Mouse (Mus musculus): ENCODE measurements around the gene Aamp. TPM values are rescaled to one million over a fixed set of nuclear protein-coding genes. Genes with fewer than 3 reads are reported as not detected.

The Aamp gene
- polyA plus RNA-seq, 1 experiment from 2014 or later, result 97.5 TPM

DNA sequence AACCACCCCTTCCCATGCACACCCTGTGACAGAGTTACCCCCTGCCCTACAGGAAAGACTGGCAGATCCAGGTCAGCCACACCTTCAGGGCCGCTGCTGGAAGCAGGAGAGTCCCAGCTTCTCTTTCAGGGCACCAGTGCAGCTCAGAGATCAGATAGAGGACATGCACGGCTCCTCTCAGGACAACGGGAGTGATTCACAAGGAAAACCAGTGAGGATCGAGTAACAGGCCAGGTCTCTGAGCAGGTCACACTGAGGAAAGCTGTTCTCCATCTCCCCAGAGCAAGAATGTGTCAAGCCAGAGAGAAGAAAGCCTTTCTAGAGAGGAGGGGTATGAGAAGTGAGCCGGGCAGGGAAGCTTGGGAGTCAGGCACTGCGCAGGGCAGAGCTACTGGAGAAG lies 11.9 kb upstream of the Aamp start:
- peak overlapping the region; percentile 64 for H3K4me3 ChIP-seq (ENCODE audit: low read depth, low read length)
- H3K9me3 ChIP-seq (replicated peaks; ENCODE audit: control insufficient read depth, low read length), result no peaks in the 10 kb centered on the region
- peak overlapping the region; percentile 75 for H3K9ac ChIP-seq (ENCODE audit: low read depth, low read length)
- ATAC-seq (ENCODE audit: low read depth), result no peak
- peaks cover 57% of the 10 kb centered on the region for H3K4me1 ChIP-seq (ENCODE audit: control insufficient read depth, low read depth, low read length)
- peaks cover 4% of the 10 kb centered on the region for H3K36me3 ChIP-seq (ENCODE audit: control insufficient read depth, insufficient read depth)
- H3K27ac ChIP-seq (ENCODE audit: low read length), result peak overlapping the region; percentile 99
- 60% methylated on average over 6 of the region's 6 CpGs for WGBS (ENCODE audit: insufficient replicate concordance)
- no peaks in the 10 kb centered on the region for H3K27me3 ChIP-seq (ENCODE audit: control insufficient read depth, insufficient read depth, low read depth, low read length)
- peak overlapping the region; percentile 81 for H3K4me2 ChIP-seq (ENCODE audit: low read depth, low read length)

DNA sequence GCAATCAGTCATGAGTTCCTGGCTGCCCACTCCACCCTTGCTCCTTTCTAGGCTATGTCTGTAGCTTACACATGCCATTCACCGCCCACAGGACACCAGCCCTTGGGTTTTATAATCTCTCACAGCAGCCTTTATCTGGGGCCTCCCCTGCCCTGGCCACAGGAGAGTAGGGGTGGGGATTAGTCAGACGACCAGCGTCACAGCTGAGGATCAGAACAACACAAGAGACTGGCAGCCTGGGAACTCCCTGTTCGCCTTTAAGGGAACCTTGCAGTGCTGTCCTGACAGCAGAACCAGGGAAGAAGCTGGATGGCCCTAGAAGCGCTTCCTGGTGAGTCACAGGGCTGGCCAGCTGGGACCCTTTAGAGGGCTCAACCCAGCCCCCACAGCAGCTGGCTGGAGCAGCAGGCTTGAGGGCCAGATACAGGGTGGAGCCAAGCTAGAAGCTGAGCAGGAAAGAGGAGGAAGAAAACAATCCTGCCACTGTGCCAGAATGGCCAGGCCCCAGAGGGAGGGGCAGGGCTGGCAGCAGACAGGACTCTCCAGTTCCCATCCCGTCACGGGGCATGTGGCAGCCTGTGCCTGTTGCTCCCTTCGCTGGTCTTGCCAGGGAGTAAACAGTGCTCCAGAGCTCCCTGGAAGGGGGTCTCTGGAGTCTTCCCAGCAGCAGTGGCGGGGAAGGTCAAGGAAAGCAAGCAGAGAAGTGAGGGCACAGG lies 11.1 kb upstream of the Aamp start:
- H3K27ac ChIP-seq (ENCODE audit: low read length), result peak overlapping the region; percentile 99
- H3K36me3 ChIP-seq (ENCODE audit: control insufficient read depth, insufficient read depth), result peaks cover 4% of the 10 kb centered on the region
- H3K4me1 ChIP-seq (ENCODE audit: control insufficient read depth, low read depth, low read length), result peaks cover 54% of the 10 kb centered on the region
- peak; percentile 94 for ATAC-seq (ENCODE audit: low read depth)
- H3K9ac ChIP-seq (ENCODE audit: low read depth, low read length), result peak overlapping the region; percentile 75
- peak overlapping the region; percentile 64 for H3K4me3 ChIP-seq (ENCODE audit: low read depth, low read length)
- no peaks in the 10 kb centered on the region for H3K9me3 ChIP-seq (replicated peaks; ENCODE audit: control insufficient read depth, low read length)
- H3K27me3 ChIP-seq (ENCODE audit: control insufficient read depth, insufficient read depth, low read depth, low read length), result no peaks in the 10 kb centered on the region
- H3K4me2 ChIP-seq (ENCODE audit: low read depth, low read length), result peak overlapping the region; percentile 81
- 21% methylated on average over 9 of the region's 9 CpGs for WGBS (ENCODE audit: insufficient replicate concordance)

DNA sequence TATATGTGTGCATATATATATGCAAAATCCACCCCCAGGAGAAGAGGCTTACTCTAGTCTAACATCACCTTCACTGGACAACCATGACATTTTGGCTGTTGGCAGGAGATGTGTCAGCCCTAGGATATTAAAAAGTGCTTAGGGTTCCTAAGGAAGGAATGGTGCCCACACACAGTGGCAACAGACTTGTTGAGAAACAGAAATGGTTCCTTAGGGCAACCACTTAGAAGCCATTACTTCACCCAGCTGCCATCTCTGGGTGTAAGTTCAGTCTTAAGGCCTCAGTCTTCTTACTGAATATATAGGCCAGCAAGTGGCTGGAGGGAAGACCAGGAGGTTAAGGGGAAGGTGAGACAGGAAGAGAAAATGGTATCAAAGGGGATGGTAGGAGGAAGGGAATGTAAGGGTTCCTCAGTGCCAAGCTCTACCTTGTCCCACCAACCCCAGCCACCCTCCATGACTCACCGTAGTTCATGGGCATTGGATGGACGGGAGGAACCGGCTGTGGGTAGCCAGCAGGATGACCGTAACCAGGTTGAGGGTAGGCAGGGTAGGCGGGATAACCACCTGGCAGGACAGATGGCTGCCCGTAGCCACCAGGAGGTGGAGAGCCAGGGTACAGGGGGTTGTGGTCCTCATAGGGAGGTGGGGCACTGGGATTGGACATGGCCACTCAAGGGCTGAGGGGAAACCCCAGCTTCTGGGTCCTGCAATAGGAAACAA lies 10.4 kb upstream of the Aamp start:
- peak overlapping the region; percentile 81 for H3K4me2 ChIP-seq (ENCODE audit: low read depth, low read length)
- peaks cover 50% of the 10 kb centered on the region for H3K4me1 ChIP-seq (ENCODE audit: control insufficient read depth, low read depth, low read length)
- H3K36me3 ChIP-seq (ENCODE audit: control insufficient read depth, insufficient read depth), result peaks cover 8% of the 10 kb centered on the region
- peak; percentile 1; the same call in 1 of the 2 replicates for ATAC-seq (ENCODE audit: low read depth)
- H3K4me3 ChIP-seq (ENCODE audit: low read depth, low read length), result peak overlapping the region; percentile 64
- H3K9me3 ChIP-seq (replicated peaks; ENCODE audit: control insufficient read depth, low read length), result no peaks in the 10 kb centered on the region
- peak overlapping the region; percentile 75 for H3K9ac ChIP-seq (ENCODE audit: low read depth, low read length)
- WGBS (ENCODE audit: insufficient replicate concordance), result 56% methylated on average over 6 of the region's 6 CpGs
- H3K27me3 ChIP-seq (ENCODE audit: control insufficient read depth, insufficient read depth, low read depth, low read length), result no peaks in the 10 kb centered on the region
- peak overlapping the region; percentile 99 for H3K27ac ChIP-seq (ENCODE audit: low read length)

DNA sequence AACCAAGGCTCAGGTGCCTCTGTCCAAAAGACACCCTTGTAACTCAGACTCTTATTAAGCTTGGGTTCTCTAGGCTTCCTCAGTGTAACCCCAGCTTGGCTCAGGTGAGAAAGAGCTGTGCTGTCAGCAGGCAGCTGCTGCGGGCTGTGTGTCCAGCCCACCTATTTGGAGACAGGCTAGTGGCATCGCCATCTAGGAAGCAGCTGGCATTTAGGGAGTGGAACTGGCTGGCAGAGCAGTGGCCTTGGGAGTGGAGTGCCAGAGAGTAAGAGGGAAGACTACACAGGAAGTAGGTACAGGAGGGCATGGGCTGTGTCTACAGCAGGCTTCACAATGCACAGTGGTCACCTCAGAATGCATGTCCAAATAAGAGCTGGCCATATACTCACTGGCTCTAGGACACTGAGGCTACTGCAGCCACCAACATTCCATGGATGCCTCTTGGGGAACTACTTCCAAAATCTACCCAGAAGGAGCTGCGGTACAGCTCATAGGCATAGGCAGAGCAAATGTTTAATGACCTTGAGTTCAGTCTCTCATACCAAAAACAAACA lies 9.6 kb upstream of the Aamp start:
- WGBS (ENCODE audit: insufficient replicate concordance), result 92% methylated on average over 3 of the region's 3 CpGs
- no peak for ATAC-seq (ENCODE audit: low read depth)
- H3K4me3 ChIP-seq (ENCODE audit: low read depth, low read length), result no peak overlapping the region
- H3K4me2 ChIP-seq (ENCODE audit: low read depth, low read length), result no peak overlapping the region
- no peak overlapping the region for H3K27ac ChIP-seq (ENCODE audit: low read length)
- peaks cover 43% of the 10 kb centered on the region for H3K4me1 ChIP-seq (ENCODE audit: control insufficient read depth, low read depth, low read length)
- H3K9ac ChIP-seq (ENCODE audit: low read depth, low read length), result no peak overlapping the region
- H3K36me3 ChIP-seq (ENCODE audit: control insufficient read depth, insufficient read depth), result peaks cover 8% of the 10 kb centered on the region
- no peaks in the 10 kb centered on the region for H3K9me3 ChIP-seq (replicated peaks; ENCODE audit: control insufficient read depth, low read length)
- no peaks in the 10 kb centered on the region for H3K27me3 ChIP-seq (ENCODE audit: control insufficient read depth, insufficient read depth, low read depth, low read length)

DNA sequence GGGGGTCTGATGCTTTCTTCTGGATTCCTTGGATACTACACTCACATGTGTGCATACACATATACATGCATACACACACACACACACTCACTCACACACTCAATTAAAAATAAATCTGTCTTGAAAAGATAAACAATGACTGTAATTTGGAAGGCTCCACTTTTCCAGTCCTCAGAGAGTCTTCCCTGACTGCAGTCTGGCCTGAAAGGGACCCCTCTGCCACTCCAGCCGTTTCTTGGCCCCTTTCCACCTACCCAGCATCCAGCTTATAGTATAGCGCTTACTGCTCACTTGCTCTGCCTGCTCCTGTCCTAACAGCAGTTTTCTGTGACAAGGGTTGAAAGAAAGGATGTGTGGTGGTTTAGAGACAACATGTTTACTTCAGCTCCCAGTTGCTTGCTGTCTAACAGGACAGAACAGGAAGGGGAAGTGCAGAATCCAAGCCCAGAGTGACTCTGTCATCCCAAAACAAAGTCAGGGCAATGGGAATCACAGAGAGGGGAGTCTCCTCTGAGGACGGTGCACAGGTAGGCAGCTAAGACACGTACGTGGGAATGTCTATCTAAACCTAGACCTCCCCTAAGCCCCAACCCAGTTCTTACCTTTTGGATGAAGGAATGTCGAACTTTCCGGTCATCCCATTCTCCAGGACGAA lies 8.9 kb upstream of the Aamp start:
- no peaks in the 10 kb centered on the region for H3K9me3 ChIP-seq (replicated peaks; ENCODE audit: control insufficient read depth, low read length)
- ATAC-seq (ENCODE audit: low read depth), result no peak
- no peak overlapping the region for H3K9ac ChIP-seq (ENCODE audit: low read depth, low read length)
- H3K4me2 ChIP-seq (ENCODE audit: low read depth, low read length), result no peak overlapping the region
- H3K36me3 ChIP-seq (ENCODE audit: control insufficient read depth, insufficient read depth), result peaks cover 8% of the 10 kb centered on the region
- H3K27ac ChIP-seq (ENCODE audit: low read length), result no peak overlapping the region
- peaks cover 42% of the 10 kb centered on the region for H3K4me1 ChIP-seq (ENCODE audit: control insufficient read depth, low read depth, low read length)
- WGBS (ENCODE audit: insufficient replicate concordance), result 78% methylated on average over 8 of the region's 8 CpGs
- H3K4me3 ChIP-seq (ENCODE audit: low read depth, low read length), result no peak overlapping the region
- no peaks in the 10 kb centered on the region for H3K27me3 ChIP-seq (ENCODE audit: control insufficient read depth, insufficient read depth, low read depth, low read length)

DNA sequence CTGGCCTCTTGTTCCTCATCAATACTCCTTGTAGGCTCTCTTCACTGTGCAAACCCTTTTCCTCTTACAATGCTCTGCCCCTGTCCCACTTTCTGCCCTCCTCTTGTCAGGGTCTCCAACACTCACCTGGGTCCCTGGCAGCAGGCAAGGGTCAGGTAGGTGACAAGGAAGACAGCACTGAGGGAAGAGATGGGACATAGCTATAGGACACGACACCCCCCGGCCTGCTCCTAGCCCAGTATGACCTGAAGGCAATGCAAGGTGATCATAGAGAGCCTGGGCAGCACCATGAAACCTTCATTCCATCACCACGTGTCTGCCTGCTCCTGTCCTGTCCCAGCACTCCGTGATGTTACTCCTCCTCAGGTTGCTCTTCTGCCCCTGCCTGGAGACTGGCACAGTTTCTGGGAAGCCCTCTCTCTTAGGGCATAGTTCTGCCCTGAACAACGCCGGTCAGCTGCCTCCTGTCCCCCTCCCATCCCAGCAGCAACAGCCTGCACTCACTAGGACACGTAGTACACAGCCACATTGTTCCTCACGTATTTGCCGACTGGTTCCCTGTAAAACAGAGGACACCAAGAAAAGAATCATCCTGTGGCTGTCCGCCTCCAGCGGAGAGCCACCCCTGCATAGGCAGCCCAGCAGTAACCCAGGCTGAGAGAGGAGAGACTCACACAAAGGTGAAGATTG lies 7.9 kb upstream of the Aamp start:
- H3K27me3 ChIP-seq (ENCODE audit: control insufficient read depth, insufficient read depth, low read depth, low read length), result no peaks in the 10 kb centered on the region
- H3K4me1 ChIP-seq (ENCODE audit: control insufficient read depth, low read depth, low read length), result peaks cover 44% of the 10 kb centered on the region
- peaks cover 8% of the 10 kb centered on the region for H3K36me3 ChIP-seq (ENCODE audit: control insufficient read depth, insufficient read depth)

DNA sequence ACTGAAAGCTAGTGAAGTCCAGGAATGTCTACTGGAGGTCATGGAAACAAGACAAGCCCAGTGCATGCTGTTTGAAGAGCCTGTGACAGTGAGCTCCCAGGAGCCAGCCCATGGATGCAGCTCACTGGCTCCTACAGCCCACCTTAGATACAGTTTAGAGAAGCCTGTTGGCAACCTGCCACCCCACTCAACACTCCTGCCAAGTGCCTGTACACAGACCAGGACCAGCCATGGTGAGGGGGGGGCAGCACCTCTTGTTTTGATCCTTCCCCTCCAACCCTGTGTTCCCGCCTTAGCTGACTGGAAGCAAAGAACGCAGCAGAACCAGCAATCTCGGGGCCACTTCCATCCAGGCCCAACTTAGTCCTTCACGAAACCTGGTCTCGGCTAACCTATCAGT lies 5.6 kb upstream of the Aamp start:
- no peak for ATAC-seq (ENCODE audit: low read depth)
- Histone ChIP-seq H3K4me3 (ENCODE audit: low read depth, low read length) (no peak overlapping the region), H3K4me2 (ENCODE audit: low read depth, low read length) (no peak overlapping the region), H3K9me3 (replicated peaks; ENCODE audit: control insufficient read depth, low read length) (no peaks in the 10 kb centered on the region), H3K27ac (ENCODE audit: low read length) (no peak overlapping the region), H3K27me3 (ENCODE audit: control insufficient read depth, insufficient read depth, low read depth, low read length) (no peaks in the 10 kb centered on the region), H3K4me1 (ENCODE audit: control insufficient read depth, low read depth, low read length) (peaks cover 27% of the 10 kb centered on the region), H3K9ac (ENCODE audit: low read depth, low read length) (no peak overlapping the region), H3K36me3 (ENCODE audit: control insufficient read depth, insufficient read depth) (peaks cover 8% of the 10 kb centered on the region)
- 84% methylated on average over 5 of the region's 5 CpGs for WGBS (ENCODE audit: insufficient replicate concordance)

More for the DNA sequence above, 7.9 kb upstream of the Aamp start:
- Histone ChIP-seq H3K4me2 (ENCODE audit: low read depth, low read length) (no peak overlapping the region), H3K27ac (ENCODE audit: low read length) (no peak overlapping the region), H3K9me3 (replicated peaks; ENCODE audit: control insufficient read depth, low read length) (no peaks in the 10 kb centered on the region), H3K9ac (ENCODE audit: low read depth, low read length) (no peak overlapping the region), H3K4me3 (ENCODE audit: low read depth, low read length) (no peak overlapping the region)
- WGBS (ENCODE audit: insufficient replicate concordance), result 83% methylated on average over 11 of the region's 11 CpGs
- ATAC-seq (ENCODE audit: low read depth), result no peak

DNA sequence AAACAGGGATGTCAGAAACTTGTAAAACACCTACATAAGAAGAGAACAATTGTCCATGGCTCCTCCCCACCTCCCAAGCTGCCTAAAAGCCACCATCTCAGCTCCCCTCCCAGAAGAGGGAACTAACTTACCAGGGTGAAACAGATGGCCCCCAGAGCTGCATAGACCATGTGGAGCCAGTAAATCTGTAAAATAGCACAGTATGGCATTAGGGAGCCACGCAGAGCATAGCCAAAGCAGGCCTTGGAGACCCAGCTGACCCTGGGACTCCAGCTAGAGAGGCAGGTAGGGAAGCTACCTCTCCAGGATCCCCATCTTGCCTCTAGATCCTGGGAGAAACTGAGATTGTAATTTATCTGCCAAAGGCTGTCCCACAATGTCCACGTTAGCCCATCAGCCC lies 5.2 kb upstream of the Aamp start:
- Histone ChIP-seq H3K4me2 (ENCODE audit: low read depth, low read length) (no peak overlapping the region), H3K27me3 (ENCODE audit: control insufficient read depth, insufficient read depth, low read depth, low read length) (no peaks in the 10 kb centered on the region), H3K9me3 (replicated peaks; ENCODE audit: control insufficient read depth, low read length) (no peaks in the 10 kb centered on the region), H3K4me3 (ENCODE audit: low read depth, low read length) (no peak overlapping the region), H3K36me3 (ENCODE audit: control insufficient read depth, insufficient read depth) (peaks cover 8% of the 10 kb centered on the region), H3K9ac (ENCODE audit: low read depth, low read length) (no peak overlapping the region), H3K27ac (ENCODE audit: low read length) (no peak overlapping the region), H3K4me1 (ENCODE audit: control insufficient read depth, low read depth, low read length) (peaks cover 23% of the 10 kb centered on the region)
- no peak for ATAC-seq (ENCODE audit: low read depth)
- WGBS (ENCODE audit: insufficient replicate concordance), result 66% methylated on average over 2 of the region's 2 CpGs
